In the genomic region with DNA sequence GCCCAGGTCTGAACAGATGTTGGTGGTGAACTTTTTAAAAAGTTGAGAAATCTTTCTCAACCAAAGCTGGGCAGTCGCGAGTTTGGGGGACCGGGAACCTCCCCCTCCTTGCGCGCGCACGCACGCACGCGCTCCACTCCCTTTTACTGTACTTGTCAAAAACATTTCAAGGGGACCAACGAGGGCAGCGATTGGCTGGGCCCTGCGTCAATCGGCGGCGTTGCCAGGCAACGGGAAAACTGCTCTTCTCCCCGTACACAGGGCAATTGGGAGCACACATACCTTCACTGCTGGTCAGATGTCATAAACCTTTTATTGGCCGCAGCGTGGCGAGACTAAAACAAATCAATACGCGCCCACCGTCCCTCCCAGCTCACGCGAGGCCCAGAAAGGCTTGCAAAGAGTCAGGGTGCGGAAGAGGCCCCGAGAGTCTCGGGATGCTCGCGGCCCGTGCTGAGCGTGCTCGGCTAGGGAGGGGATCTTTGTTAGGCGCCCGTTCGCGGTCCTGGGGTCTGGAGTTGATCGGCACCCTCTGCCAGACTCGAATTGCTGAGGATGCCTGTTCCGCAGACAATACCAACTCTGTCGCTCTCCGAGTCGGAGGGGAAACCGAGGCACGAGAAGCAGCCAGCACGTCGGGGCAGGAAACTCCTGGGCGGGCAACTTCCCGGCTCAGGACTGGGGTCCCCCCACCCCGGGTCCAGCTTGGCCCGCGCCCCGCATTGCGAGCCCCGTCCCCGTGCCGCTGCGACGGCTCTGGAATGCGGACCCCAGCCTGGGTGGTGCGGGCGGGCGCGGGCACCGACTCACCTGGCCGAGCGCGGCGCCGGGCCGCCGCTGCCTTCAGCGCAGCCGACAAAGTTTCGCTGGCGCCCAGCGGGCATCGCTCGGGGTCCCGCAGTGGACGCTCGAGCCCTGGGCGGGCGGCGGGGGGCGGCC, we compare ENCODE assay signal across 8 mouse cellular contexts.
A peak's percentile ranks its signal among the peaks of the same experiment; 100 is the strongest.
DNase-seq lines count a peak whose midpoint lies in the region; ATAC-seq and TF ChIP-seq lines count a peak whose summit lies in the region.

No protein-coding gene starts in this region.

- DNase-seq in brain, embryonic 14.5 days (ENCODE audit: low read depth) = peak; percentile 99
- peak; percentile 95 for DNase-seq in liver, adult 2 months (ENCODE audit: extremely low read depth, low read depth, low spot score)
- peak; percentile 97 for DNase-seq in splenic B cell, adult 2 months (ENCODE audit: low read depth, low spot score)

- no peaks in the 10 kb centered on the region for H3K27me3 ChIP-seq in C2C12 (ENCODE audit: control insufficient read depth, insufficient read depth, insufficient read length)
- peaks cover 8% of the 10 kb centered on the region for H3K27me3 ChIP-seq in erythroblast, embryonic 14.5 days (ENCODE audit: control insufficient read depth)
- H3K27me3 ChIP-seq in heart, embryonic 11.5 days (ENCODE audit: control insufficient read depth, insufficient read depth, low read length) = no peaks in the 10 kb centered on the region
- H3K27me3 ChIP-seq in kidney, embryonic 16.5 days (ENCODE audit: insufficient read depth, low read length) = no peaks in the 10 kb centered on the region
- H3K27me3 ChIP-seq in liver, adult 2 months (ENCODE audit: control insufficient read depth, insufficient read depth, low read length) = no peaks in the 10 kb centered on the region
- H3K27me3 ChIP-seq in myocyte (ENCODE audit: control insufficient read depth, insufficient read depth, insufficient read length) = no peaks in the 10 kb centered on the region
- H3K27me3 ChIP-seq in splenic B cell, adult 2 months (ENCODE audit: control insufficient read depth, insufficient read depth, low read length, poor library complexity, severe bottlenecking) = no peaks in the 10 kb centered on the region

- H3K79me2 ChIP-seq in C2C12 (ENCODE audit: control insufficient read depth, insufficient read depth) = no peaks in the 10 kb centered on the region
- peaks cover 22% of the 10 kb centered on the region; the same call in 1 of the 2 replicates for H3K79me2 ChIP-seq in liver, adult 2 months (ENCODE audit: control insufficient read depth, insufficient read depth, low read length)
- peaks cover 12% of the 10 kb centered on the region for H3K79me2 ChIP-seq in myocyte (ENCODE audit: control insufficient read depth, insufficient read depth)

- H3K36me3 ChIP-seq in C2C12 (ENCODE audit: control insufficient read depth, insufficient read depth) (peaks cover 4% of the 10 kb centered on the region), myocyte (ENCODE audit: control insufficient read depth, insufficient read depth) (peaks cover 6% of the 10 kb centered on the region)
- H3K36me3 ChIP-seq in erythroblast, embryonic 14.5 days (ENCODE audit: control insufficient read depth) = peaks cover 12% of the 10 kb centered on the region
- H3K36me3 ChIP-seq in heart, embryonic 11.5 days (ENCODE audit: control insufficient read depth, insufficient read depth, low read length) = 0 out of 2 replicates have a peak, but pooled peaks cover 3% of the 10 kb centered on the region
- peaks cover 10% of the 10 kb centered on the region; the same call in 1 of the 2 replicates for H3K36me3 ChIP-seq in kidney, embryonic 16.5 days (ENCODE audit: insufficient read depth, low read length)
- peaks cover 7% of the 10 kb centered on the region; the same call in 1 of the 2 replicates for H3K36me3 ChIP-seq in liver, adult 2 months (ENCODE audit: control insufficient read depth, insufficient read depth, low read length)
- H3K36me3 ChIP-seq in splenic B cell, adult 2 months (ENCODE audit: control insufficient read depth, insufficient read depth, low read length, poor library complexity, severe bottlenecking) = peaks cover 1% of the 10 kb centered on the region; the same call in 1 of the 2 replicates

- H3K27ac ChIP-seq in heart, embryonic 11.5 days (ENCODE audit: low read depth, low read length) = peak overlapping the region; percentile 95
- H3K27ac ChIP-seq in kidney, embryonic 16.5 days (ENCODE audit: low read length) = peak overlapping the region; percentile 92
- peak overlapping the region; percentile 78 for H3K27ac ChIP-seq in liver, adult 2 months (replicated peaks; ENCODE audit: insufficient read depth, low read depth, low read length)

- under 1% methylated on average over 82 of the region's 87 CpGs for WGBS in heart, embryonic 11.5 days (ENCODE audit: insufficient replicate concordance)
- WGBS in kidney, embryonic 16.5 days = under 1% methylated on average over 74 of the region's 87 CpGs
- under 1% methylated on average over 87 of the region's 87 CpGs for WGBS in liver, adult 2 months

- ATAC-seq in heart, embryonic 11.5 days (replicated peaks; ENCODE audit: insufficient number of reproducible peaks, low FRiP score, low TSS enrichment) = peak; percentile 90
- ATAC-seq in kidney, embryonic 16.5 days (ENCODE audit: low FRiP score, low TSS enrichment) = peak; percentile 92

- H3K9me3 ChIP-seq in erythroblast, embryonic 14.5 days (ENCODE audit: control insufficient read depth, low read length) = no peaks in the 10 kb centered on the region
- H3K9me3 ChIP-seq in heart, embryonic 11.5 days (replicated peaks; ENCODE audit: control insufficient read depth, low read length) = no peaks in the 10 kb centered on the region
- no peaks in the 10 kb centered on the region for H3K9me3 ChIP-seq in kidney, embryonic 16.5 days (ENCODE audit: low read length)

- H3K79me3 ChIP-seq in C2C12 (ENCODE audit: low read depth) = no peaks in the 10 kb centered on the region

- H3K4me3 ChIP-seq in C2C12 (ENCODE audit: insufficient read depth, poor library complexity, severe bottlenecking) (peak overlapping the region; percentile 78), myocyte (peak overlapping the region; percentile 56)
- H3K4me3 ChIP-seq in erythroblast, embryonic 14.5 days (replicated peaks) = peak overlapping the region; percentile 69
- H3K4me3 ChIP-seq in heart, embryonic 11.5 days (ENCODE audit: low read depth, low read length) = peak overlapping the region; percentile 95
- H3K4me3 ChIP-seq in kidney, embryonic 16.5 days (ENCODE audit: low read length) = peak overlapping the region; percentile 77
- peak overlapping the region; percentile 92 for H3K4me3 ChIP-seq in liver, adult 2 months (ENCODE audit: insufficient read depth, low read depth, low read length)

- no peak for TF ChIP-seq POLR2A in brain, embryonic 14.5 days (IDR thresholded peaks at IDR 0.05; ENCODE audit: borderline replicate concordance, extremely low read depth, insufficient read depth, insufficient read length, poor library complexity, severe bottlenecking)
- no peak for TF ChIP-seq POLR2A in liver, adult 2 months (IDR thresholded peaks at IDR 0.05; ENCODE audit: extremely low read depth, insufficient read depth, low read length)
- peak; percentile 32 for TF ChIP-seq POLR2A in myocyte (IDR thresholded peaks at IDR 0.05; ENCODE audit: insufficient read length, low read depth)

- TF ChIP-seq CTCF in C2C12 (IDR thresholded peaks at IDR 0.05; ENCODE audit: control insufficient read depth, insufficient read depth, insufficient read length) = no peak
- no peak for TF ChIP-seq CTCF in brain, embryonic 14.5 days (IDR thresholded peaks at IDR 0.05; ENCODE audit: borderline replicate concordance, extremely low read depth, insufficient read depth, insufficient read length)
- no peak for TF ChIP-seq CTCF in liver, adult 2 months (IDR thresholded peaks at IDR 0.05; ENCODE audit: low read depth, low read length)

- peak overlapping the region; percentile 94 for H3K4me2 ChIP-seq in heart, embryonic 11.5 days
- H3K4me2 ChIP-seq in kidney, embryonic 16.5 days (replicated peaks; ENCODE audit: low read depth, low read length) = peak overlapping the region; percentile 93
- H3K4me2 ChIP-seq in myocyte (ENCODE audit: low read depth) = peak overlapping the region; percentile 89

- peak overlapping the region; percentile 90 for H3K9ac ChIP-seq in heart, embryonic 11.5 days (ENCODE audit: low read depth, low read length)
- peak overlapping the region; percentile 92 for H3K9ac ChIP-seq in kidney, embryonic 16.5 days (replicated peaks; ENCODE audit: low read length)
- peak overlapping the region; percentile 95 for H3K9ac ChIP-seq in liver, adult 2 months (ENCODE audit: low read depth, low read length)

- H3ac ChIP-seq in C2C12 (ENCODE audit: control insufficient read depth, insufficient read length, low read depth) = peak overlapping the region; percentile 56
- peak overlapping the region; percentile 66 for H3ac ChIP-seq in myocyte (ENCODE audit: control insufficient read depth, insufficient read length)

- H3K4me1 ChIP-seq in erythroblast, embryonic 14.5 days (ENCODE audit: control insufficient read depth) = peaks cover 34% of the 10 kb centered on the region
- H3K4me1 ChIP-seq in heart, embryonic 11.5 days (ENCODE audit: control insufficient read depth, insufficient read depth, low read length) = peaks cover 21% of the 10 kb centered on the region
- H3K4me1 ChIP-seq in kidney, embryonic 16.5 days (ENCODE audit: insufficient read depth, low read length) = peaks cover 23% of the 10 kb centered on the region
- H3K4me1 ChIP-seq in liver, adult 2 months (ENCODE audit: control insufficient read depth, insufficient read depth, low read length) = peaks cover 27% of the 10 kb centered on the region

TF ChIP-seq in C2C12, 6 proteins besides CTCF, POLR2A, EP300 and RAD21:
- TF ChIP-seq MYOD1 (IDR thresholded peaks at IDR 0.05; ENCODE audit: control insufficient read depth, insufficient read length, low read depth) = no peak
- TF ChIP-seq CEBPB (IDR thresholded peaks at IDR 0.05; ENCODE audit: low read depth) = peak; percentile 17
- peak; percentile 32 for TF ChIP-seq MAX (IDR thresholded peaks at IDR 0.05)
TF ChIP-seq in C2C12: peak in this region for 2.

TF ChIP-seq in myocyte, 11 proteins besides CTCF, POLR2A, EP300 and RAD21:
- TF ChIP-seq TCF3 (IDR thresholded peaks at IDR 0.05; ENCODE audit: insufficient read length, low read depth) (no peak), CEBPB (IDR thresholded peaks at IDR 0.05; ENCODE audit: insufficient read depth, poor library complexity, severe bottlenecking) (0 out of 2 replicates have a peak, but pooled peaks have one; percentile 22)

Comparison
In these comparisons a context has a peak if more than half of its experiments do, and no peak if none do; other contexts are left out.
1. Peak in every context shown above with its lines: DNase-seq, ATAC-seq, H3K4me3 ChIP-seq and H3K27ac ChIP-seq.